Mouse (Mus musculus): ENCODE measurements at regions not wholly inside any gene's neighbourhood (a gene's known extent, or its start where the extent isn't known, plus 50 kb on each side); places are given as distances from the start of the nearest gene placed in this dataset.

DNA sequence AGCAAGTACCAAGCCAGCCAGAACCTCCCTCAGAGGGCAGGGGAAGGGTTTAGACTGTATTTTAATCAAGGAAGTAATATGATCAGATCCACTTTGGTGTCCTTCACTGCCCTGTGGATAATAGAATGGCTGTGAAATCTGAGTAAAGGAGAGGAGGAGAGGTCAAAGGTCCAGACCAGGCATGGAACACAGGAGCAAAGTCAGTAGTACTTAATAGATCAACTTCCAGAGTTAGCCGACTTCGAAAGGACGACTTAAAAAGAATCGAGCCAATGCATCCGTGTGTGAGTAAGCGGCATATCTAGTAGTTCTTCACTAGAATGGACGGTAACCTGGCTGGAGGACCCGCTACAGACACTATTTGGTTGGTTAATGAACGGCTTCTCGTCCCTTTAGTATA is 103.8 kb upstream of the Gm15217 start:
- TF ChIP-seq EP300 (IDR thresholded peaks at IDR 0.05; ENCODE audit: low read depth), result no peak
- TF ChIP-seq CTCF (IDR thresholded peaks at IDR 0.05; ENCODE audit: low read depth), result no peak
- Histone ChIP-seq H3K27ac (no peak overlapping the region), H3K4me2 (ENCODE audit: low read depth) (no peak overlapping the region), H3K9me3 (ENCODE audit: control insufficient read depth, low read length) (no peaks in the 10 kb centered on the region), H3K36me3 (replicated peaks; ENCODE audit: control insufficient read depth, insufficient read depth, low read depth) (no peaks in the 10 kb centered on the region), H3K4me1 (replicated peaks; ENCODE audit: control insufficient read depth in 2 of 2, insufficient read depth in 2 of 2, low read length in 1 of 2) (0 out of 4 replicates have a peak, but pooled peaks cover 0 to 2% of the 10 kb centered on the region in 2 experiments), H3K9ac (replicated peaks) (no peak overlapping the region), H3K27me3 (ENCODE audit: control insufficient read depth, insufficient read depth, low read length) (no peaks in the 10 kb centered on the region), H3K4me3 (ENCODE audit: insufficient read depth in 1 of 2, low read depth in 2 of 2, low read length in 2 of 2) (no peak overlapping the region)
- WGBS (ENCODE audit: insufficient replicate concordance), result 78% methylated on average over 10 of the region's 10 CpGs
- ATAC-seq (ENCODE audit: insufficient read depth) (no peak), DNase-seq (ENCODE audit: low read depth in 3 of 3, low spot score in 3 of 3) (no peak)

DNA sequence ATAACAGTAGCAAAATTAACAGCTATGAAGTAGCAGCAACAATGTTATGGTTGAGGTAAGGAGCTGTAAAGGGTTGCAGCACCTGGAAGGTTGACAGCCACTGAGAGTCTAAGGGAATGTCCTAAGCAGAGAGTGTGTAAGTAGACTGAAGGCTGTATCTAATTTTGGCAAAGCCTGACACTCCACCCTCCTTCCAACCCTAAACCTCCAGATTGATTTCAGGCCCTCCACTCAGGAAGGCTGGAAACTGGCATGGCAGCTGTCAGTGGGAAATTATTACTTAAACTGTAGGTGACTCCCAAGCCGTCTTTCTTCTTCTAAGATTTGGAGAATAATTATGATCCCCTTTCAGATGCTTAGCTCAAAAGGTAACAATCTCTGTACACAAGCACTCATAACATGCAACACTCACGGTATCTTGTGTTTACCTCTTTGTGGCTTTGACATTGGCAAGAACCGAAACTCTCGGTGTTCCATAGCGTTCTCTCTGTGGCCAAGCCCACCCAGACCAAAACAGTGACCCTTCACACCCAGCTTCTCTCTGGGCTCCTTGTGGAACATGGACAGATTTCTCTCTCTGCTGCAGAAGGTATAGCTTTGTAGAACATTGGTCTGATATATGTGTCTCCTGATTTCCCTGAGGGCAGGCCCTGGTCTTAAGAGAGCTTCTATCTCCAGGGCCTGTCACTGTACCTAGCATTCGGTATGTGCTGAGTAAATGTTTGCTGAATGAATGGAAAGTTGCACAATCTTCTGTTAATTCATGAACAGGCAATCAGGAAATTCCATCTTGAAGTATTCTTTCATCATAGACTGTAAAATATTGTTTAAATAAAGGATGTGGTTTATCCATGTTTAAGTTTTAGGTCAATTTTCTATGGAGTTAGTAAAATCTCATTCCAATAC is 102.0 kb upstream of the Gm15217 start:
- Histone ChIP-seq H3K36me3 (replicated peaks; ENCODE audit: control insufficient read depth, insufficient read depth, low read depth) (no peaks in the 10 kb centered on the region), H3K4me2 (ENCODE audit: low read depth) (no peak overlapping the region), H3K4me1 (replicated peaks; ENCODE audit: control insufficient read depth in 2 of 2, insufficient read depth in 2 of 2, low read length in 1 of 2) (0 out of 4 replicates have a peak, but pooled peaks cover 0 to 2% of the 10 kb centered on the region in 2 experiments), H3K27me3 (ENCODE audit: control insufficient read depth, insufficient read depth, low read length) (no peaks in the 10 kb centered on the region), H3K4me3 (ENCODE audit: insufficient read depth in 1 of 2, low read depth in 2 of 2, low read length in 2 of 2) (no peak overlapping the region), H3K9me3 (ENCODE audit: control insufficient read depth, low read length) (no peaks in the 10 kb centered on the region), H3K9ac (replicated peaks) (no peak overlapping the region), H3K27ac (no peak overlapping the region)
- ATAC-seq (ENCODE audit: insufficient read depth) (no peak), DNase-seq (ENCODE audit: low read depth in 3 of 3, low spot score in 3 of 3) (peak in 1 of 3 experiments; percentile 7)
- 64% methylated on average over 6 of the region's 6 CpGs for WGBS (ENCODE audit: insufficient replicate concordance)
- TF ChIP-seq CTCF (IDR thresholded peaks at IDR 0.05; ENCODE audit: low read depth) (no peak), EP300 (IDR thresholded peaks at IDR 0.05; ENCODE audit: low read depth) (no peak)

DNA sequence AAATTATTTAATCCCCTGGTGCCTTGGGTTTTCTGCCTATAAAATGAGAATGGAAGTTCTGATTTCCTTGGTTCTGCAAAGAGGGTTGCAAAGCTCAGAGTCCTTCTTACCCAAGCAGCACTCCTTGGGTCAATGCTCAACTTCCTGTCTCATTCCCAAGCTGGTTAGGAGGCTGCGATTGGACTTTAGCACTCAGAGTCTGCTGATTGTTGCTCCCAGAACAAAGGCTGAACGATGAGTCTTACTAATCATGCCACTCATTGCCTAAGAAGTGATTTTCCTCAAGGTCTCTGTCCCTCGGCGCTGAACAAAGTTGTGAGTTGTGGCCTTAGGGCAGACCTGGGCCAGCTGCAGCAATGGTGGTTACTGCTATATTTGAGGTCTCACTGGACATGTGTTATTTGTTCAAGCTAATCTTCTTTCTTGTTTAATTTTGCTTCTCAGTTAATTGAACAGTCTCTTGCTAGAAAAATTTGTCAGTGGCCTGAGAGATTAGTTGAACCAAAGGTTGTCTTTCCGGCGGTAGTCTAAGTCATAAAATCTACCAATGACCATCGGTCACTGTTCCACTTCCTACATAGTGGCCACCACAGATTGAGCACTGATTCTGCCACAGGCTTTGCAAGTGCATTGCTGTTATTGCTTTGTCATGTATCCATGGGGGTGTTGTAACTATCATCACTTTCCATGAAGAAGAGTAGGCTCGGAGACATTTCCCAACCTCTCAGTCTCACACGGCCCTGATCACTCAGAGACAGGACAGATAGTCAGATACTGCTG is 101.2 kb upstream of the Gm15217 start:
- H3K36me3 ChIP-seq (replicated peaks; ENCODE audit: control insufficient read depth, insufficient read depth, low read depth), result no peaks in the 10 kb centered on the region
- ATAC-seq (ENCODE audit: insufficient read depth), result no peak
- no peak overlapping the region for H3K9ac ChIP-seq (replicated peaks)
- no peak for DNase-seq (ENCODE audit: low read depth in 3 of 3, low spot score in 3 of 3)
- H3K4me1 ChIP-seq (replicated peaks; ENCODE audit: control insufficient read depth in 2 of 2, insufficient read depth in 2 of 2, low read length in 1 of 2), result 0 out of 4 replicates have a peak, but pooled peaks cover 0 to 2% of the 10 kb centered on the region in 2 experiments
- 68% methylated on average over 9 of the region's 9 CpGs for WGBS (ENCODE audit: insufficient replicate concordance)
- no peak for TF ChIP-seq CTCF (IDR thresholded peaks at IDR 0.05; ENCODE audit: low read depth)
- no peak for TF ChIP-seq EP300 (IDR thresholded peaks at IDR 0.05; ENCODE audit: low read depth)
- no peak overlapping the region for H3K4me3 ChIP-seq (ENCODE audit: insufficient read depth in 1 of 2, low read depth in 2 of 2, low read length in 2 of 2)
- H3K4me2 ChIP-seq (ENCODE audit: low read depth), result no peak overlapping the region
- H3K9me3 ChIP-seq (ENCODE audit: control insufficient read depth, low read length), result no peaks in the 10 kb centered on the region
- H3K27me3 ChIP-seq (ENCODE audit: control insufficient read depth, insufficient read depth, low read length), result no peaks in the 10 kb centered on the region
- H3K27ac ChIP-seq, result no peak overlapping the region

GRCm38 (mm10) chr14:46292398-46292797 is 86.8 kb upstream of the Gm15217 start:
- H3K36me3 ChIP-seq (replicated peaks; ENCODE audit: control insufficient read depth, insufficient read depth, low read depth), result no peaks in the 10 kb centered on the region
- ATAC-seq (ENCODE audit: insufficient read depth) (no peak), DNase-seq (ENCODE audit: low read depth in 3 of 3, low spot score in 3 of 3) (no peak)
- TF ChIP-seq CTCF (IDR thresholded peaks at IDR 0.05; ENCODE audit: low read depth) (no peak), EP300 (IDR thresholded peaks at IDR 0.05; ENCODE audit: low read depth) (no peak)
- H3K4me1 ChIP-seq (replicated peaks; ENCODE audit: control insufficient read depth in 2 of 2, insufficient read depth in 2 of 2, low read length in 1 of 2), result no peaks in the 10 kb centered on the region
- no peak overlapping the region for H3K4me3 ChIP-seq (ENCODE audit: insufficient read depth in 1 of 2, low read depth in 2 of 2, low read length in 2 of 2)
- H3K4me2 ChIP-seq (ENCODE audit: low read depth), result no peak overlapping the region
- no peaks in the 10 kb centered on the region for H3K9me3 ChIP-seq (ENCODE audit: control insufficient read depth, low read length)
- WGBS (ENCODE audit: insufficient replicate concordance), result 38% methylated on average over 2 of the region's 2 CpGs
- H3K9ac ChIP-seq (replicated peaks), result no peak overlapping the region
- no peaks in the 10 kb centered on the region for H3K27me3 ChIP-seq (ENCODE audit: control insufficient read depth, insufficient read depth, low read length)
- no peak overlapping the region for H3K27ac ChIP-seq

GRCm38 (mm10) chr14:46296275-46296674 is 82.9 kb upstream of the Gm15217 start:
- Histone ChIP-seq H3K9ac (replicated peaks) (no peak overlapping the region), H3K36me3 (replicated peaks; ENCODE audit: control insufficient read depth, insufficient read depth, low read depth) (no peaks in the 10 kb centered on the region), H3K9me3 (ENCODE audit: control insufficient read depth, low read length) (no peaks in the 10 kb centered on the region), H3K27ac (no peak overlapping the region), H3K4me1 (replicated peaks; ENCODE audit: control insufficient read depth in 2 of 2, insufficient read depth in 2 of 2, low read length in 1 of 2) (no peaks in the 10 kb centered on the region), H3K4me3 (ENCODE audit: insufficient read depth in 1 of 2, low read depth in 2 of 2, low read length in 2 of 2) (no peak overlapping the region), H3K4me2 (ENCODE audit: low read depth) (no peak overlapping the region), H3K27me3 (ENCODE audit: control insufficient read depth, insufficient read depth, low read length) (no peaks in the 10 kb centered on the region)
- no peak for ATAC-seq (ENCODE audit: insufficient read depth)
- DNase-seq (ENCODE audit: low read depth in 3 of 3, low spot score in 3 of 3), result no peak
- TF ChIP-seq EP300 (IDR thresholded peaks at IDR 0.05; ENCODE audit: low read depth) (no peak), CTCF (IDR thresholded peaks at IDR 0.05; ENCODE audit: low read depth) (no peak)
